Mouse (Mus musculus) embryonic fibroblast, embryonic 13.5 days (primary cell): ENCODE data around the gene Mga. TPM values are rescaled to one million over a fixed set of nuclear protein-coding genes. Genes with fewer than 3 reads are reported as not detected.
A peak's percentile ranks its signal among the peaks of the same experiment; 100 is the strongest.

Experiments
- H3K27ac ChIP-seq: 2 replicates; pipeline ENCODE4 v1.5.1; 2012; ENCODE audit warnings: low read length, control low read depth, inconsistent platforms; ENCODE audit not compliant: insufficient read depth
- H3K4me1 ChIP-seq: 2 replicates; pipeline ENCODE4 v1.6.1; 2011; ENCODE audit warnings: low read length; ENCODE audit not compliant: control insufficient read depth, insufficient read depth
- H3K4me3 ChIP-seq: 2 replicates; pipeline ENCODE4 v1.5.1; 2011; ENCODE audit warnings: mild to moderate bottlenecking, control low read depth, low read length; ENCODE audit not compliant: insufficient read depth
- CTCF ChIP-seq: IDR thresholded peaks from 2 replicates; pipeline ENCODE4 v1.5.1; 2011; ENCODE audit warnings: mild to moderate bottlenecking, control low read depth, low read length, moderate library complexity, borderline replicate concordance; ENCODE audit not compliant: insufficient read depth
- POLR2A ChIP-seq: IDR thresholded peaks from 2 replicates; pipeline ENCODE4 v1.6.1; 2011; ENCODE audit warnings: low read depth, mild to moderate bottlenecking, control low read depth, low read length, moderate library complexity
- polyA plus RNA-seq: library from polyadenylated mRNA; stranded (reverse); fragments of >200 nt; gene quantifications from 2 replicates; pipeline ENCODE4 v1.2.4, GENCODE M21; 2011; ENCODE audit warnings: low read depth; ENCODE audit not compliant: missing spikeins, insufficient read length

The Mga gene
- polyA plus RNA-seq, 1 experiment, result 69.2 TPM

- TF ChIP-seq CTCF (no peak), POLR2A (no peak)
- Histone ChIP-seq H3K4me1 (no peaks in the 10 kb centered on the region), H3K27ac (no peak overlapping the region)
Measured at GRCm38 (mm10) chr2:119985871-119986270, 88.8 kb downstream of the Mga start.

GRCm38 (mm10) chr2:119986369-119986768 is 89.3 kb downstream of the Mga start:
- Histone ChIP-seq H3K27ac (no peak overlapping the region), H3K4me1 (no peaks in the 10 kb centered on the region), H3K4me3 (no peak overlapping the region)
- no peak for TF ChIP-seq POLR2A
- TF ChIP-seq CTCF, result no peak

More at GRCm38 (mm10) chr2:119985871-119986270, 88.8 kb downstream of the Mga start:
- no peak overlapping the region for H3K4me3 ChIP-seq

GRCm38 (mm10) chr2:119987441-119987840 is 90.4 kb downstream of the Mga start:
- Histone ChIP-seq H3K4me1 (no peaks in the 10 kb centered on the region), H3K27ac (no peak overlapping the region), H3K4me3 (no peak overlapping the region)
- TF ChIP-seq POLR2A (no peak), CTCF (no peak)

- Histone ChIP-seq H3K4me1 (no peaks in the 10 kb centered on the region), H3K4me3 (no peak overlapping the region)
Measured at GRCm38 (mm10) chr2:119988952-119989351, 91.9 kb downstream of the Mga start.

GRCm38 (mm10) chr2:119990881-119991280 is 93.9 kb downstream of the Mga start:
- Histone ChIP-seq H3K4me1 (peaks cover 6% of the 10 kb centered on the region), H3K27ac (no peak overlapping the region), H3K4me3 (no peak overlapping the region)
- TF ChIP-seq POLR2A (no peak), CTCF (no peak)

More at GRCm38 (mm10) chr2:119988952-119989351, 91.9 kb downstream of the Mga start:
- H3K27ac ChIP-seq, result no peak overlapping the region
- no peak for TF ChIP-seq POLR2A
- no peak for TF ChIP-seq CTCF

GRCm38 (mm10) chr2:119992349-119992748 is 95.3 kb downstream of the Mga start:
- TF ChIP-seq POLR2A, result no peak
- TF ChIP-seq CTCF, result no peak
- Histone ChIP-seq H3K27ac (no peak overlapping the region), H3K4me3 (no peak overlapping the region), H3K4me1 (peaks cover 12% of the 10 kb centered on the region)

- no peak for TF ChIP-seq POLR2A
- TF ChIP-seq CTCF, result no peak
- H3K4me1 ChIP-seq, result peaks cover 12% of the 10 kb centered on the region
- H3K27ac ChIP-seq, result peak overlapping the region; percentile 14; the same call in 1 of the 2 replicates
- no peak overlapping the region for H3K4me3 ChIP-seq
Measured at GRCm38 (mm10) chr2:119993515-119993914, 96.5 kb downstream of the Mga start.

- TF ChIP-seq CTCF (no peak), POLR2A (no peak)
- H3K4me3 ChIP-seq, result no peak overlapping the region
- H3K27ac ChIP-seq, result peak overlapping the region; percentile 85
- peaks cover 12% of the 10 kb centered on the region for H3K4me1 ChIP-seq
Measured at GRCm38 (mm10) chr2:119994839-119995238, 97.8 kb downstream of the Mga start.

- Histone ChIP-seq H3K27ac (peak overlapping the region; percentile 85), H3K4me1 (peaks cover 12% of the 10 kb centered on the region), H3K4me3 (no peak overlapping the region)
- TF ChIP-seq CTCF (no peak), POLR2A (0 out of 2 replicates have a peak, but pooled peaks have one; percentile 35)
Measured at GRCm38 (mm10) chr2:119995391-119996281, 98.6 kb downstream of the Mga start.

GRCm38 (mm10) chr2:119997354-119997753 is 100.3 kb downstream of the Mga start:
- Histone ChIP-seq H3K4me1 (peaks cover 12% of the 10 kb centered on the region), H3K4me3 (no peak overlapping the region), H3K27ac (no peak overlapping the region)
- TF ChIP-seq POLR2A, result no peak
- no peak for TF ChIP-seq CTCF

GRCm38 (mm10) chr2:119999731-120000130 is 102.7 kb downstream of the Mga start:
- TF ChIP-seq CTCF (no peak), POLR2A (no peak)
- Histone ChIP-seq H3K4me1 (peaks cover 12% of the 10 kb centered on the region), H3K27ac (no peak overlapping the region), H3K4me3 (no peak overlapping the region)
